ENCODE assay signal across 19 mouse cellular contexts in the genomic region with DNA sequence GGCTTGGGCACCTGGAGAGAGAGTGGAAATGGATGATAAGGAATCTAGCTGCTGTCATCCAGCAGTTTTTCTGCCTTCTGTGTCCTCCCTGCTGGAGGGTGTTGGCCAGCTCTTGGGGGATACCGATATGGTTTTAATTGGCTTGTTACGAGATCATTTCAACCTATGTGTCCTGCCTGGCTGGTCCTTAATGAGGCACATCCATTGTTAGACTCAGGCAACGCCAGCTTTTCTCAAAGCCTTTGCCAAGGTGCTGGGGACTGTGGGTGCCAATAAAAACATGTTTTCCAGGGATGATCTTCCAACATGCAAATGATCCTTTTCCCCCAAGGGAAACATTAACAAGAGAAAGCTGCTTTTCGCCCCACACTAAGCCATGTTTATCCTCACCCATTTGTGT.
DNase-seq lines count a peak whose midpoint lies in the region; ATAC-seq and TF ChIP-seq lines count a peak whose summit lies in the region.
"Had no signal": no experiment of that assay in that cellular context is flagged by ENCODE, and none has a peak within 500 bp of the region (broad histone marks: within the 10 kb centered on the region; RNA-seq: fewer than 3 reads in every experiment).

No protein-coding gene starts in this region.

- WGBS in kidney, adult 2 months: 36% methylated on average over 4 of the region's 4 CpGs
- WGBS in forebrain, embryonic 13.5 days: 17% methylated on average over 4 of the region's 4 CpGs

- TF ChIP-seq POLR2A in kidney, adult 2 months (IDR thresholded peaks at IDR 0.05; ENCODE audit: low read depth, low read length): no peak

- H3K9ac ChIP-seq in forebrain, embryonic 13.5 days: no peak overlapping the region
- H3K9ac ChIP-seq: embryonic facial prominence, embryonic 12.5 days; heart, embryonic 13.5 days; liver, postnatal 0 days; midbrain, embryonic 12.5 days had no signal

- no peaks in the 10 kb centered on the region for H3K9me3 ChIP-seq in forebrain, embryonic 13.5 days (replicated peaks)
- H3K9me3 ChIP-seq: embryonic facial prominence, embryonic 12.5 days; heart, embryonic 13.5 days; midbrain, embryonic 12.5 days had no signal

- H3K36me3 ChIP-seq in kidney, adult 2 months (ENCODE audit: control insufficient read depth, insufficient read depth, low read length): no peaks in the 10 kb centered on the region
- H3K36me3 ChIP-seq in forebrain, embryonic 13.5 days (ENCODE audit: poor library complexity, severe bottlenecking): no peaks in the 10 kb centered on the region
- H3K36me3 ChIP-seq: embryonic facial prominence, embryonic 12.5 days; G1E; heart, embryonic 13.5 days; midbrain, embryonic 12.5 days had no signal

- no peak for TF ChIP-seq CTCF in kidney, adult 2 months (conservative IDR thresholded peaks at IDR 0.05; ENCODE audit: insufficient read depth, insufficient read length, low read depth, low read length)

- H3K4me1 ChIP-seq in kidney, adult 2 months (ENCODE audit: control insufficient read depth, insufficient read depth, low read length): no peaks in the 10 kb centered on the region
- H3K4me1 ChIP-seq in forebrain, embryonic 13.5 days: peaks cover 7% of the 10 kb centered on the region
- H3K4me1 ChIP-seq: embryonic facial prominence, embryonic 12.5 days; heart, embryonic 13.5 days; midbrain, embryonic 12.5 days had no signal

- H3K27ac ChIP-seq in kidney, adult 2 months (ENCODE audit: insufficient read depth, low read depth, low read length): no peak overlapping the region
- no peak overlapping the region for H3K27ac ChIP-seq in forebrain, embryonic 13.5 days
- H3K27ac ChIP-seq: embryonic facial prominence, embryonic 12.5 days; heart, embryonic 13.5 days; midbrain, embryonic 12.5 days had no signal

- H3K4me2 ChIP-seq in forebrain, embryonic 13.5 days: no peak overlapping the region
- H3K4me2 ChIP-seq: embryonic facial prominence, embryonic 12.5 days; heart, embryonic 13.5 days; midbrain, embryonic 12.5 days had no signal

- DNase-seq in cerebellum, postnatal 10 days: peak; percentile 47 to 49
- no peak for DNase-seq in cerebellum, adult 11 months
- peak; percentile 55 for DNase-seq in kidney, adult 2 months
- DNase-seq in kidney, postnatal 10 days: no peak
- DNase-seq in retina, embryonic 14.5 days (ENCODE audit: low spot score): peak; percentile 39
- no peak for DNase-seq in right cerebral cortex, postnatal 36 days (ENCODE audit: low spot score in 2 of 2)
- DNase-seq in frontal cortex, postnatal 25 days (ENCODE audit: low spot score in 2 of 2): no peak
- DNase-seq: adrenal gland, adult 8-10 months; cerebellum, adult 11-12 months; liver; liver, postnatal 0 days; lung, postnatal 36 days; right cerebral cortex, postnatal 14 days had no signal

- ATAC-seq in forebrain, embryonic 13.5 days: peak; percentile 74; the same call in 1 of the 2 replicates
- ATAC-seq: CD4-positive, CD25-positive, alpha-beta regulatory T cell, adult 4 months; liver, postnatal 0 days had no signal

- no peak overlapping the region for H3K4me3 ChIP-seq in kidney, adult 2 months (ENCODE audit: insufficient read depth, low read depth, low read length)
- H3K4me3 ChIP-seq in forebrain, embryonic 13.5 days: no peak overlapping the region
- H3K4me3 ChIP-seq: embryonic facial prominence, embryonic 12.5 days; heart, embryonic 13.5 days; midbrain, embryonic 12.5 days had no signal

- no peaks in the 10 kb centered on the region for H3K27me3 ChIP-seq in kidney, adult 2 months (replicated peaks; ENCODE audit: control insufficient read depth, insufficient read depth, low read length)
- peaks cover 30% of the 10 kb centered on the region for H3K27me3 ChIP-seq in forebrain, embryonic 13.5 days
- H3K27me3 ChIP-seq: embryonic facial prominence, embryonic 12.5 days; heart, embryonic 13.5 days; midbrain, embryonic 12.5 days had no signal

Comparison
In these comparisons a context has a peak if more than half of its experiments do, and no peak if none do; other contexts are left out.
1. DNase-seq: peak in cerebellum, postnatal 10 days (2 of 2), kidney, adult 2 months (single experiment) and retina, embryonic 14.5 days (single experiment); none in cerebellum, adult 11 months (single experiment), kidney, postnatal 10 days (single experiment), right cerebral cortex, postnatal 36 days (0 of 2) and frontal cortex, postnatal 25 days (0 of 2).